Mouse (Mus musculus) stomach, postnatal 0 days (tissue): ENCODE results near the gene Depp1.

Source experiments
- CTCF ChIP-seq: IDR thresholded peaks from 2 replicates; pipeline ENCODE4 v1.5.1; 2016; ENCODE audit warnings: antibody characterized with exemption, low read depth, mild to moderate bottlenecking, moderate library complexity
- EP300 ChIP-seq: optimal IDR thresholded peaks from 2 replicates; pipeline ENCODE3; 2016; ENCODE audit warnings: antibody characterized with exemption

GRCm38 (mm10) chr6:116670144-116670543 is 19.7 kb downstream of the Depp1 start:
- TF ChIP-seq CTCF (peak; percentile 35; the same call in 1 of the 2 replicates), EP300 (no peak)
